Mouse (Mus musculus): Measurements from ENCODE around the gene Kcnb1. TPM values are rescaled to one million over a fixed set of nuclear protein-coding genes. Genes with fewer than 3 reads are reported as not detected.

The Kcnb1 gene
- polyA plus RNA-seq, 3 experiments from 2014 or later, result 0.87 to 1.1 (median 0.88) TPM

- no peak for ATAC-seq
These were observed 131.1 kb downstream of the Kcnb1 start for GRCm38 (mm10) chr2:167058814-167059387.

DNA sequence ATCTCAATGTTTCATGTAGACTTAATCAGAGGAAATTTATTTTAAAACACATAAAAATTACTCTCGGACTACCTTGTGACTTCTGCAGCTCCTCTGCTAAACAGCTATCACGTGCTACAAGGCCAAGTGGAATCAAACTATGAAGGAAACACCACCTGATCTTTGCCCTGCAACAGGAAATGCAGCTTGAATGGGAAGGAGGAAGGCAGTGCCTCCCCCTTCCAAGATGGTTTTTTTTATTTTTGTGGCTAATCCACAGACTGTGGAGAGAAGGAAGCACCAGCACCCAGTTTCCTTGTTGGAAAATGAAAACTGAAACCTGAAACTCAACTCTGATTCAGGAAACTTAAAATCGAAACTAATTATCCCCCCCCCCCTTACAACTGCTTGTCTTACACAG is 131.8 kb downstream of the Kcnb1 start:
- ATAC-seq, result no peak

DNA sequence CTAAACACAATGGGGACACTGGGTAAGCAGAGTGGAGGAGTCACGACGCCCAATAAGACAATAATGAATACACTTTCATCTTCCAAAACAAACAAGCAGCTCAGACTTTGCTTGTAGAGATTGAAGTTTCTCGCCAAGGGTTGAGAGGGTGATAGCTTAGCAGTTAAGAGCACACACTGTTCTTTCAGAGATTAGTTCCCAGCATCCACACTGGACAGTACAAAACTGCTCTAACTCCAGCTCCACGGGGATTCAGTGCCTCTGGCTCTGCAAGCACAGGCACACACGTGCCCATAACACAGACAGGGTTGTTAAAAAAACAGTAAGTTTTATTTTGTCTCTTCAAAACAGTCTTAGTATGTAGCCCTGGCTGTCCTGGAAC is 133.0 kb downstream of the Kcnb1 start:
- ATAC-seq, result no peak

DNA sequence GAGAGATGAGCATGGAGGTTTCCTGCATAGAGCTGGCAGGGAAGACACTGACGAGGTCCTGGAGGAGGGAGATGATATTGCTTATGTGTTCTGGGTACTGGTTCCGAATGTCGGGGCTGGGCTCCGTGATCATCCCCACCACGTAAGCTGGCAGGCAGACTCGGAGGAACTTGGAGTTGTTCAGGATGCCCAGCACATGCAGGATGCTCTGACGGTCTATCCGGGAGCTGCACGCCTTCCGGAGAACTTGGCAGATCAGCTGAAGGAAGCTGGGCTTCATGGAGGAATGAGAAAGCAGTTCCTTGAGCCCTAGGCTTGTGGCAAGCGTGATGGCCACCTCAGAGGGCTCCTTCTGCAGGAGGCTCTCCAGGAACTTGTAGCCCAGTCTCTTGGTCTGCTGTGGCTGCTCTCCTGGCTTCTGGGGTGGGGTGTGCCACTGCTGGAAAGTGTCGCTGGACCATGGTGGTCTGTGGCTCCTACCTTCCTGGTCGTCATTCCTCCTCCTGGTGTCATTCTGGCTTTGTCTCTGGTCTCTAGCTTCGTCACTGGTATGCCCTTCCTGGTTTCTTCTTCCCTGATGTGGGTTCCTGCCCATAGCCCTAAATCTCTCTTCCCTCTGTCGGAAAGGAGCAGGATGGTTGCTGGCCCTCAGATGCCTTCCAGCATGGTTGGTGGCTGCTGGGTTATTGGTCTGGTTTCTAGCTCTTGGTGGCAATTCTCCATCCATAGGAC is 133.6 kb downstream of the Kcnb1 start:
- no peak for ATAC-seq

- no peak for ATAC-seq
These were observed 134.6 kb downstream of the Kcnb1 start for GRCm38 (mm10) chr2:167055386-167055785.

DNA sequence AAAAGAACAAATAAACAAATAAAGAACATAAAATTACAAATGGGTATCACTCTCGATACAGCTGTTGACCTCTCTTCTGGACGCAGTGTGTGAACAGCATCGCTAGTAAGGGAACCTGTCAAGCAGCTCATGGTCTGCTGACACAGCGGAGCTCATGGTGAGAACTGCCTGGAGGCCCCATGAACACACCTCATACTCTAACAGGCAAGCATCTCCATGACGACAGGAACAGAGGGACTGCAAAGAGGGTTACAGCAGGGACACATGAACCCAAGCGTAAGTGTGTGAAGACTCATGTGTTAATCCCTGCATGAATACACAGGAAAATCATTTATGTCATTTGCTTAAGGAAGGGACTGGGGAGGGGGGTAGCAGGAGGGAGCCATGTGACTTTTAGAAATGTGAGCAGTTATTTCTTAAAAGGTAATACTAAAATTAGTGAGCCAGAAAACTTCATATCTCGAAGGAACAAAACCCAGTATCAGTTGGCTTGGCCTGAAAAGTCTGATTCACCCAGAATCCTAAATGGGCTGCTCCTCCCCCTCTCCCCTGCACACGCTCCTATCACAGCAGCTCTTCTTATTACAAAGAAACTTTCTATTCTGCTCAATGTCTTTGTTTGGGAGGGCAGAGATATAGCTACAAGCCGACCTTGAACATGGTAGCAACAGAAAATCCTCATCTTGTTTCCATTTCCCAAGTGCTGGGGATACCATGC is 136.7 kb downstream of the Kcnb1 start:
- ATAC-seq, result no peak

DNA sequence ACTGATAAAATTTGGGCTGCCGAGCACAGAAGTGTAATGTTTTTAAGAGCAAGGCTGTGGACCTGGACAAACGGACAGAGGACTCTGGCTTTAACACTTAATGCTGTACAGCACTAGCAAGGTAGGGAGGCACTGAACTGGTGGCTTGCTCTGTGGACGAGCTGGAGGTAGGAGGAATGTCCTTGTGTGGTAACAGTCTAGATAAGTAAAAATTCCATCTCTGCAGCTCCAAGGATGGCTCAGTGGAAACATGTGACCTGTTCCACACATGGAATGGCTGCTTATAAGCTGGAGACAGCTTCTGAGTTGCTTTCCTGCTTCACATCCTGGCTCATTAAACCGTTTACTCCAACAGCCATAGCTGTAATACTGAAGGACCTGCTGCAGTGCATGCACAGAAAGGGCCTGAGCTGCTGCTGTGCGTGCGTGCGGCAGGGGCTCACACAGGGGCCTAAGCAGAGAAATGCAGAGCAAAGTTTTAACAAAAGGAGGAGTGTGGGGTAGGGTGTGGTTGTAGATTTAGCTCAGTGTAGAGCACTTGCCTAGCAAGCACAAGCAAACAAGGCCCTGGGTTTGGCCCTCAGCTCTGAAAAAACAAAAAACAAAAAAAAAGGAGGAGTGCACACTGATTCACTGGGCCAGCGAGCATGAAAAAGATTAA is 141.1 kb downstream of the Kcnb1 start:
- no peak for ATAC-seq

GRCm38 (mm10) chr2:167048223-167048622 is 141.7 kb downstream of the Kcnb1 start:
- no peak for ATAC-seq

Other genes starting within 250 kb of the Kcnb1 start
- gene Stau1, start 193.9 kb downstream of the Kcnb1 start, polyA plus RNA-seq (2017; shearing (Covaris generic)), result 10 to 100 TPM; 32.9 to 54.0 (median 51.8) TPM
- 10 to 100 TPM; 33.6 to 38.9 (median 35.1) TPM for gene Ddx27, start 175.0 kb downstream of the Kcnb1 start, polyA plus RNA-seq (2017; shearing (Covaris generic))
- 10 to 100 TPM; 20.4 to 25.2 (median 22.4) TPM for gene Znfx1, start 127.1 kb downstream of the Kcnb1 start, polyA plus RNA-seq (2017; shearing (Covaris generic))
- not detected for gene Ptgis, start 50.4 kb upstream of the Kcnb1 start, polyA plus RNA-seq (2017; shearing (Covaris generic))
- 10 to 100 TPM in 1 of 3 experiments, 1 to 10 TPM in 2; 5.1 to 16.7 (median 5.2) TPM for gene B4galt5, start 159.0 kb upstream of the Kcnb1 start, polyA plus RNA-seq (2017; shearing (Covaris generic))
- 10 to 100 TPM; 28.6 to 62.5 (median 41.6) TPM for gene Slc9a8, start 231.6 kb upstream of the Kcnb1 start, polyA plus RNA-seq (2017; shearing (Covaris generic))

Measured in inflammation-experienced regulatory T-cells, adult 6 months (primary cell).